Mouse (Mus musculus) limb, embryonic 12.5 days (tissue): Measurements from ENCODE around the gene Spata17. TPM values are rescaled to one million over a fixed set of nuclear protein-coding genes. Genes with fewer than 3 reads are reported as not detected.

Experiments
- ATAC-seq: fragments of 200-750 bp; cut with Nextera tagmentation; 2 replicates; pipeline ENCODE4 v1.8.0; 2017; ENCODE audit warnings: low read depth, moderate TSS enrichment; ENCODE audit not compliant: insufficient number of reproducible peaks, insufficient read depth, low FRiP score, low TSS enrichment
- H3K27ac ChIP-seq: fragments of 300-500 bp; sonication (generic); 2 replicates; pipeline ENCODE4 v1.5.1; 2016; ENCODE audit warnings: mild to moderate bottlenecking, moderate library complexity
- H3K27me3 ChIP-seq: fragments of 300-500 bp; sonication (generic); 2 replicates; pipeline ENCODE4 v1.6.1; 2016; ENCODE audit warnings: mild to moderate bottlenecking, moderate library complexity
- H3K36me3 ChIP-seq: fragments of 300-500 bp; sonication (generic); 2 replicates; pipeline ENCODE4 v1.6.1; 2016; ENCODE audit warnings: mild to moderate bottlenecking, moderate library complexity
- H3K4me1 ChIP-seq: fragments of 300-500 bp; sonication (generic); replicated peaks from 2 replicates; pipeline ENCODE4 v1.6.1; 2016
- H3K4me2 ChIP-seq: fragments of 300-500 bp; sonication (generic); 2 replicates; pipeline ENCODE4 v1.6.1; 2016; ENCODE audit warnings: mild to moderate bottlenecking, moderate library complexity
- H3K4me3 ChIP-seq: fragments of 300-500 bp; sonication (generic); replicated peaks from 2 replicates; pipeline ENCODE4 v1.5.1; 2016; ENCODE audit warnings: mild to moderate bottlenecking
- H3K9ac ChIP-seq: fragments of 300-500 bp; sonication (generic); replicated peaks from 2 replicates; pipeline ENCODE4 v1.6.1; 2016; ENCODE audit warnings: mild to moderate bottlenecking, moderate library complexity
- H3K9me3 ChIP-seq: fragments of 300-500 bp; sonication (generic); 2 replicates; pipeline ENCODE4 v1.6.1; 2016; ENCODE audit warnings: mild to moderate bottlenecking, moderate library complexity
- WGBS: fragments of 180-500 bp; shearing (Covaris S2); methylation state at CpG from one replicate; pipeline ENCODE4 v1.1.7; 2016; 5-methylcytosine and 5-hydroxymethylcytosine counted together
- polyA plus RNA-seq: library from polyadenylated mRNA; unstranded; fragments of >200 nt; fragmentation: Nextera tagmentation; extraction: Ambion mirVana; gene quantifications from 2 replicates; pipeline ENCODE4 v1.2.1, GENCODE M21; 2016

The Spata17 gene
- polyA plus RNA-seq = 1.1 TPM in 2 replicates

- Histone ChIP-seq H3K4me3 (peak within 1 kb of the TSS; percentile 88), H3K9me3 (no peaks in the 10 kb centered on the region), H3K27me3 (no peaks in the 10 kb centered on the region), H3K9ac (peak within 1 kb of the TSS; percentile 85), H3K4me2 (peak within 1 kb of the TSS; percentile 70), H3K4me1 (peaks cover 4% of the 10 kb centered on the region), H3K36me3 (no peaks in the 10 kb centered on the region), H3K27ac (peak within 1 kb of the TSS; percentile 80)
- ATAC-seq = peak; percentile 78
- WGBS = under 1% methylated on average over 58 of the region's 58 CpGs
These were observed at the start of gene Spata17, which contains the start of gene Gpatch2 for GRCm38 (mm10) chr1:187215181-187216116. Gene Spata17 (minus strand): TSS chr1:187215465. Gene Gpatch2 (plus strand): TSS chr1:187215508.

GRCm38 (mm10) chr1:187258756-187259155 lies 43.5 kb upstream of the Spata17 start:
- Histone ChIP-seq H3K9ac (no peak overlapping the region), H3K4me1 (0 out of 2 replicates have a peak, but pooled peaks cover 5% of the 10 kb centered on the region), H3K27me3 (no peaks in the 10 kb centered on the region), H3K4me2 (no peak overlapping the region), H3K36me3 (no peaks in the 10 kb centered on the region), H3K27ac (no peak overlapping the region), H3K9me3 (no peaks in the 10 kb centered on the region), H3K4me3 (no peak overlapping the region)
- no peak for ATAC-seq
- WGBS = 82% methylated on average over 4 of the region's 4 CpGs

GRCm38 (mm10) chr1:187250741-187251262 lies 35.5 kb upstream of the Spata17 start:
- Histone ChIP-seq H3K36me3 (no peaks in the 10 kb centered on the region), H3K4me2 (no peak overlapping the region), H3K4me1 (no peaks in the 10 kb centered on the region), H3K9ac (no peak overlapping the region), H3K27me3 (no peaks in the 10 kb centered on the region), H3K27ac (no peak overlapping the region), H3K9me3 (no peaks in the 10 kb centered on the region), H3K4me3 (no peak overlapping the region)
- 87% methylated on average over 1 of the region's 1 CpGs for whole genome bisulfite sequencing
- no peak for ATAC-seq

- H3K27ac ChIP-seq = no peak overlapping the region
- WGBS = 80% methylated on average over 5 of the region's 5 CpGs
- H3K27me3 ChIP-seq = no peaks in the 10 kb centered on the region
- no peak overlapping the region for H3K4me3 ChIP-seq
- no peaks in the 10 kb centered on the region for H3K9me3 ChIP-seq
- no peak overlapping the region for H3K9ac ChIP-seq
- ATAC-seq = no peak
- no peaks in the 10 kb centered on the region for H3K36me3 ChIP-seq
- no peaks in the 10 kb centered on the region for H3K4me1 ChIP-seq
- H3K4me2 ChIP-seq = no peak overlapping the region
These were observed 29.5 kb upstream of the Spata17 start for GRCm38 (mm10) chr1:187244734-187245133.

- H3K9me3 ChIP-seq = no peaks in the 10 kb centered on the region
- no peak overlapping the region for H3K27ac ChIP-seq
- H3K27me3 ChIP-seq = no peaks in the 10 kb centered on the region
- H3K4me3 ChIP-seq = no peak overlapping the region
- H3K4me2 ChIP-seq = no peak overlapping the region
- no peaks in the 10 kb centered on the region for H3K4me1 ChIP-seq
- H3K36me3 ChIP-seq = peaks cover 13% of the 10 kb centered on the region; the same call in 1 of the 2 replicates
- ATAC-seq = no peak
- WGBS = 94% methylated on average over 5 of the region's 5 CpGs
- H3K9ac ChIP-seq = no peak overlapping the region
These were observed 26.1 kb upstream of the Spata17 start for GRCm38 (mm10) chr1:187241329-187241728.

- Histone ChIP-seq H3K9ac (no peak overlapping the region), H3K36me3 (peaks cover 16% of the 10 kb centered on the region; the same call in 1 of the 2 replicates), H3K27ac (no peak overlapping the region), H3K9me3 (no peaks in the 10 kb centered on the region), H3K4me1 (no peaks in the 10 kb centered on the region), H3K27me3 (no peaks in the 10 kb centered on the region), H3K4me3 (no peak overlapping the region), H3K4me2 (no peak overlapping the region)
- no peak for ATAC-seq
- 94% methylated on average over 3 of the region's 3 CpGs for WGBS
These were observed 25.0 kb upstream of the Spata17 start for GRCm38 (mm10) chr1:187240304-187240703.

- Histone ChIP-seq H3K9ac (no peak overlapping the region), H3K4me3 (no peak overlapping the region), H3K36me3 (peaks cover 25% of the 10 kb centered on the region), H3K4me1 (0 out of 2 replicates have a peak, but pooled peaks cover 4% of the 10 kb centered on the region), H3K27me3 (no peaks in the 10 kb centered on the region), H3K4me2 (no peak overlapping the region), H3K27ac (no peak overlapping the region), H3K9me3 (no peaks in the 10 kb centered on the region)
- WGBS = 93% methylated on average over 4 of the region's 4 CpGs
- ATAC-seq = no peak
These were observed 22.8 kb upstream of the Spata17 start for GRCm38 (mm10) chr1:187238061-187238460.

GRCm38 (mm10) chr1:187236296-187236695 lies 21.0 kb upstream of the Spata17 start:
- WGBS = 78% methylated on average over 6 of the region's 6 CpGs
- no peaks in the 10 kb centered on the region for H3K27me3 ChIP-seq
- H3K27ac ChIP-seq = no peak overlapping the region
- H3K9ac ChIP-seq = no peak overlapping the region
- peaks cover 30% of the 10 kb centered on the region for H3K36me3 ChIP-seq
- H3K4me2 ChIP-seq = no peak overlapping the region
- 0 out of 2 replicates have a peak, but pooled peaks cover 6% of the 10 kb centered on the region for H3K4me1 ChIP-seq
- H3K9me3 ChIP-seq = no peaks in the 10 kb centered on the region
- ATAC-seq = no peak
- H3K4me3 ChIP-seq = no peak overlapping the region

GRCm38 (mm10) chr1:187235161-187235560 lies 19.9 kb upstream of the Spata17 start:
- H3K4me3 ChIP-seq = no peak overlapping the region
- H3K9me3 ChIP-seq = no peaks in the 10 kb centered on the region
- no peak overlapping the region for H3K4me2 ChIP-seq
- 0 out of 2 replicates have a peak, but pooled peaks cover 6% of the 10 kb centered on the region for H3K4me1 ChIP-seq
- no peak overlapping the region for H3K9ac ChIP-seq
- no peak for ATAC-seq
- no peak overlapping the region for H3K27ac ChIP-seq
- WGBS = 97% methylated on average over 3 of the region's 3 CpGs
- no peaks in the 10 kb centered on the region for H3K27me3 ChIP-seq
- H3K36me3 ChIP-seq = peaks cover 30% of the 10 kb centered on the region

GRCm38 (mm10) chr1:187232996-187233615 lies 17.8 kb upstream of the Spata17 start:
- Histone ChIP-seq H3K4me2 (no peak overlapping the region), H3K27me3 (no peaks in the 10 kb centered on the region), H3K36me3 (peaks cover 29% of the 10 kb centered on the region), H3K9ac (no peak overlapping the region), H3K9me3 (no peaks in the 10 kb centered on the region), H3K4me1 (peaks cover 6% of the 10 kb centered on the region; the same call in 1 of the 2 replicates), H3K4me3 (no peak overlapping the region), H3K27ac (no peak overlapping the region)
- ATAC-seq = no peak
- WGBS = 60% methylated on average over 7 of the region's 7 CpGs
